Mouse (Mus musculus) effector memory CD4-positive, alpha-beta T cell, adult 7 months (primary cell): ENCODE measurements around the gene Aifm2. TPM values are rescaled to one million over a fixed set of nuclear protein-coding genes. Genes with fewer than 3 reads are reported as not detected.

Source experiments
- polyA plus RNA-seq: library from polyadenylated mRNA; unstranded; fragments of 100-300 nt; shearing (Covaris generic); gene quantifications from one replicate; pipeline ENCODE4 v1.2.1, GENCODE M21; 2017

The Aifm2 gene
- polyA plus RNA-seq = 3.1 TPM

DNA sequence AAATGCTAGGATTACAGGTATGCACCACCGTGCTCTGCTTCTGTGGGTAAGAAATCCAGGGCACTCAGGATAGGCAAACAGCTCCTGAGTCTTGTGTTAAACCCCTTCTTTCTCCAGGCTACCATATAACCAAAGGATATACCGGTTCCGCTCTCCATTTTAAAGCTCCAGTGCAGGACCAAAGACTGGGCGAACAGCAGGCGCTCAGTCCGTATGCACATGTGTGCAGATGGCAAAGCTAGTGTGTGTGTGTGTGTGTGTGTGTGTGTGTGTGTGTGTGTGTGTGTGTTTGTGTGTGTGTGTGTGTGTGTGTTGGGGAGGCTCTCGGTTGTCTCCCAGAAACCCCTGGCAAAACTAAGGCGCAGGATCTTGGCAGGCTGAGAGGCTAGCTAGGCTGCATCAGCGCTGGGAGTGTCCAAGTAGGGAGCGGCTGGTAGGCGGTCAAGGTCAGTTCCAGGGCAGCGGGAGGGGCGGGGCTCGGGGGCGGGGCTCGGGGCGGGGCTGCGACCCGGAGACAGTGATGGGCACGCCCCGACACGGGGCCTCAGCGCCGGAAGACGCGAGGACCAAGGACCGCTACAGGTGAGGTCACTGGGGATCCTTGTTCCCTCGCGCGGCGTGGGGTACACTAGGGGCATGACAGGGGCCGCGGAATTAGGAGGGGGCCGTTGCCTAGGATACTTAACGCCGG lies at the start of gene Aifm2:
TSS of gene Aifm2 (plus strand) at position 493 of the 691 bp plus-strand sequence.

DNA sequence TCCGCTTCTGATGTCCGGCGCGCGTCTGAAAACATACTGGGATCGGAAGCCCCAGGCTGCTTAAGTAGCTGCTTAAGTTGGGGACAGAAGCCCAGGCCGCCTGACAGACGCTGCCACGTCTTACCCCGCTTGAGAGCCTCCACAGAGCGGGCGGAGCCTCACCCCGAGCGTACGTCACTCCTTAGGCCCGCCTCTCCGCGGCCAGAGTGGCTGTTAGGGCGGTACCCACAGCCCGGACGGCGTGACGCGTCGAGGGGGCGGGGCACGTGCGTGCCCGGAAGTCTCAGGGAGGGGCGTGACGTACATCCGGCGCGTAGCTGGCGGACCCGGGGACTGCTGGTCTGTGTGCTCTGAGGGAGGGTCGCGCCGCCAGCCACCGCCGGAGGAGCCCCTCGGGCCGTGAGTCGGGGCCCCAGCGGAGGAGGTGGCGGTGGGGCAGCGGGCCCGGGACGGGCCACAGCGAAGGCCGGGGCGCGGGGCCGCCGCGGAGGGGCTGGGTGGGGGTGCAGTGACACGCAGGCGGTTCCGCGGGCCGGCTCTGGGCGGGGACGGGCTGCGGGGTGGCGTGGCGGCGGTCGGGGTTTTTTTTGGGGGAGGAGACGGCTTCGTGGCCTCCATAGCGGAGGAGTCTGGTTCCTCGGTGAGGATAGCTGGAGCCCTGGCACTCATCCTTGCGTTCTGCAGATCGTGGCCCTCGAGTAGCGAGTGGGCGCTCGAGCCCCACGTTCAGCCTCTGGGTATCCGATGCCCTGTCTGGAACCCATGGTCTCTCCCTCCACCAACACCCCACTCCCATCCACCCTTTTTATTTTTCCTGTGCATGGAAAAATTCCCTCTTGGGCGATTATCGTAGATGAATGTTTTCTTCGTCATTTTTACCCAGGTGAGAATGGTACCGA lies 34.8 kb upstream of the Aifm2 start, which contains the start of gene Sar1a:
TSS of gene Sar1a (plus strand) at position 285 of the 899 bp plus-strand sequence.

DNA sequence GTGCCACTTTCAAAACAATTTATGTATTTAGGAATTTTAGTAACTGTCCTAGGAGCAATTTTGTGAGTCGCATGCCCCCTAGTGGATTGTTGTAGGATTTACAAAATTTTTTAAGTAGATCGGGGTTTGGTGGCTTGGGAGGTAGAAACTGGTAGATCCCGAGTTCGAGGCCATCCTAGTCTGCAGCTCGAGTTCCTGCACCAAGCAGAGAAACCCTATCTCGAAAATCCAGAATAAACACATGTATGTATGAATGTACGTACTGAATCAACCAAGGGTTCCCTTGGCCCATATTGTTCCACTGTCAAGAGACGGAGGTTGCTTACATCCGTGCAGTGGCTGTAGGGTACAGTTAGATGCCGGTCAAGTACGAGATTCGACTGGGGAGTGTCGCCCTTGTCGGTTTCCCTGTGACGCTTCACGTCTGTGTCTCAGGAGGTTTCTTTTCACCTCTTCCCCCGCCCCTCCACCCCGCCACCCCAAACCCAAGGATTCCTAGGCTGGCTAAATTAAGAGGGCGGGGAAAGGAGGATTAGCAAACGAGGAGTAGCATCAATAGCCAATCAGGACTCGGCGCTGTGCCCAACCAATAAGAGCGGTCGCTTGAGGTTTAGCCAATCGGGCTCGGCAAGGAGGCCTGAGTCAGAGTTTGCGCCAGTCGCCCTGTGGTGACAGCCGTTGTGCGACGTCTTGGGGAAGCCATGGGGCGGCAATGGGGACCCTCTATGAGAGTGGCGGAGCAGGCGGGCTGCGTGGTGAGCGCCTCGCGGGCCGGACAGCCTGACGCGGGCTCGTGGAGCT lies 20.0 kb upstream of the Aifm2 start, which contains the start of gene Tysnd1:
TSS of gene Tysnd1 (plus strand) at position 645 of the 801 bp plus-strand sequence.

DNA sequence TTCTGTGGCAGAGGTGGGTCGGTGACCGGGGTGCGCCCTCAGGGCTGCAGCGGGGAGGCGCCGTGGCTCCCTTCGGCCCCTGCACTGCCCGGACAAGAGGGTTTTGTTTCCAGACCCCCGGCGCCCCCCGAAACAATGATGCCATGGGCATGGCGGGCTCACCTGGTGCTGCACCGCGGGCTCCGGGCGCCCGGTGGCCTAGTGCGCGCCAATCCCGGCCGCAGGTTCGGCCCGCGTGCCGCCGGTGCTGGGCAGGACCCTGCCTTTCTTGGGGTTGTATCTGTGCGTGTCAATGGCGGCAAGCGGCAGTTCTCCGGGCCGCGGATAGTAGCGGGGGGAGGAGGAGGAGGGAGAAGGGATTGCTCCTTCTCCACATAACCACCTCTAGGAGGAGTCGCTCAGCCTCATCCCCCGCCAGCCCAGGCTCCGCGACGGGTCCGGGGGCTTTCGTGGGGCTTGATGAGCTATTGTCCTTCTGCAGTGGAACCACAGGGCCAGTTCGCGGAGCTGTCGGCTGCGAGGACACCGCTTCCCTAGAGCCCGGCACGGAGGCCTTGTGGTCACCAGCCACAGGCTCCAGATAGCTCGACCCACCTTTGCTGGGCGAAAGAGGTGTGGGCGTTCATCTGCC lies 68.7 kb downstream of the Aifm2 start, which contains the start of gene H2afy2:
TSS of gene H2afy2 (minus strand) at position 527 of the 631 bp plus-strand sequence.

Other genes with a start within 250 kb of the Aifm2 start
- 3.7 TPM for gene Lrrc20, start 239.5 kb upstream of the Aifm2 start, polyA plus RNA-seq
- not detected for gene Npffr1, start 119.8 kb upstream of the Aifm2 start, polyA plus RNA-seq
- 42.8 TPM for gene Ppa1, start 66.7 kb upstream of the Aifm2 start, polyA plus RNA-seq
- 306 TPM for gene Sar1a, start 35.0 kb upstream of the Aifm2 start, polyA plus RNA-seq
- 21.5 TPM for gene Tysnd1, start 19.7 kb upstream of the Aifm2 start, polyA plus RNA-seq
- 0.18 TPM for gene H2afy2, start 68.9 kb downstream of the Aifm2 start, polyA plus RNA-seq